Comparison of ENCODE assay signal across 17 mouse cellular contexts in genomic region chr5:89102560-89102959, GRCm38 (mm10).
DNase-seq lines count a peak whose midpoint lies in the region; TF ChIP-seq lines count a peak whose summit lies in the region.
"Had no signal": no experiment of that assay in that cellular context is flagged by ENCODE, and none has a peak within 500 bp of the region (broad histone marks: within the 10 kb centered on the region; RNA-seq: fewer than 3 reads in every experiment).

No protein-coding gene starts in this region.

- DNase-seq in layer of hippocampus, adult 11-12 months (ENCODE audit: low spot score) = peak; percentile 61
- no peak for DNase-seq in layer of hippocampus, postnatal 10 days (ENCODE audit: low spot score in 2 of 2)
- peak; percentile 15 for DNase-seq in MEL-GATA-1-ER (ENCODE audit: extremely low read depth, low read depth)
- peak; percentile 40 for DNase-seq in brain, embryonic 14.5 days (ENCODE audit: low read depth)
- no peak for DNase-seq in kidney, adult 11 months
- DNase-seq: adrenal gland, adult 8-10 months; adrenal gland, postnatal 36 days; cerebellum, adult 11 months; cerebellum, adult 8-10 months; cerebellum, postnatal 14 days; gastrocnemius, postnatal 10 days; heart, adult 2 months had no signal

- H3K27ac ChIP-seq in olfactory bulb, adult 2 months (ENCODE audit: insufficient read depth, low read depth, low read length) = peak overlapping the region; percentile 89
- H3K27ac ChIP-seq: embryonic facial prominence, embryonic 13.5 days; forebrain, embryonic 15.5 days; heart, adult 2 months; hindbrain, embryonic 15.5 days had no signal

- TF ChIP-seq POLR2A in brain, embryonic 14.5 days (IDR thresholded peaks at IDR 0.05; ENCODE audit: borderline replicate concordance, extremely low read depth, insufficient read depth, insufficient read length, poor library complexity, severe bottlenecking) = no peak
- TF ChIP-seq POLR2A in olfactory bulb, adult 2 months (IDR thresholded peaks at IDR 0.05; ENCODE audit: insufficient read depth, low read depth, low read length) = no peak

- no peak overlapping the region for H3K4me3 ChIP-seq in olfactory bulb, adult 2 months (ENCODE audit: insufficient read depth, low read depth, low read length)
- H3K4me3 ChIP-seq: embryonic facial prominence, embryonic 13.5 days; forebrain, embryonic 15.5 days; heart, adult 2 months; heart, embryonic 12.5 days; hindbrain, embryonic 15.5 days had no signal

- no peaks in the 10 kb centered on the region for H3K4me1 ChIP-seq in olfactory bulb, adult 2 months (ENCODE audit: control insufficient read depth, insufficient read depth, low read length)
- H3K4me1 ChIP-seq: embryonic facial prominence, embryonic 13.5 days; forebrain, embryonic 15.5 days; hindbrain, embryonic 15.5 days had no signal

- WGBS in olfactory bulb, adult 2 months = 45% methylated on average over 4 of the region's 4 CpGs

- no peak for TF ChIP-seq CTCF in brain, embryonic 14.5 days (IDR thresholded peaks at IDR 0.05; ENCODE audit: borderline replicate concordance, extremely low read depth, insufficient read depth, insufficient read length)
- no peak for TF ChIP-seq CTCF in olfactory bulb, adult 2 months (IDR thresholded peaks at IDR 0.05; ENCODE audit: insufficient read depth, low read depth, low read length)

Comparison
In these comparisons a context has a peak if more than half of its experiments do, and no peak if none do; other contexts are left out.
1. DNase-seq: peak in layer of hippocampus, adult 11-12 months (single experiment), MEL-GATA-1-ER (single experiment) and brain, embryonic 14.5 days (single experiment); none in layer of hippocampus, postnatal 10 days (0 of 2) and kidney, adult 11 months (single experiment).